Mouse (Mus musculus) testis, adult 2 months (tissue): ENCODE measurements around the gene Gss. TPM values are rescaled to one million over a fixed set of nuclear protein-coding genes. Genes with fewer than 3 reads are reported as not detected.
A peak's percentile ranks its signal among the peaks of the same experiment; 100 is the strongest.

Source experiments
- H3K27ac ChIP-seq: fragments of 200-500 bp; 2 replicates; pipeline ENCODE4 v1.5.1; 2012; ENCODE audit warnings: low read depth, low read length; ENCODE audit not compliant: control insufficient read depth, insufficient read depth
- H3K27me3 ChIP-seq: fragments of 200-500 bp; 2 replicates; pipeline ENCODE4 v1.6.1; 2012; ENCODE audit warnings: mild to moderate bottlenecking, low read length, moderate library complexity; ENCODE audit not compliant: control insufficient read depth, insufficient read depth
- H3K36me3 ChIP-seq: fragments of 200-500 bp; 2 replicates; pipeline ENCODE4 v1.6.1; 2012; ENCODE audit warnings: mild to moderate bottlenecking, low read length; ENCODE audit not compliant: control insufficient read depth, insufficient read depth
- H3K4me1 ChIP-seq: fragments of 200-500 bp; 2 replicates; pipeline ENCODE4 v1.6.1; 2012; ENCODE audit warnings: low read length; ENCODE audit not compliant: control insufficient read depth, insufficient read depth
- H3K4me3 ChIP-seq: fragments of 200-500 bp; 2 replicates; pipeline ENCODE4 v1.5.1; 2012; ENCODE audit warnings: low read depth, mild to moderate bottlenecking, low read length, moderate library complexity, mixed read lengths; ENCODE audit not compliant: control insufficient read depth
- CTCF ChIP-seq: fragments of 200-500 bp; IDR thresholded peaks from 2 replicates; pipeline ENCODE4 v1.5.1; 2012; ENCODE audit warnings: low read depth, mild to moderate bottlenecking, inconsistent platforms, low read length, moderate library complexity; ENCODE audit not compliant: control insufficient read depth, insufficient read depth, insufficient replicate concordance
- POLR2A ChIP-seq: fragments of 200-500 bp; IDR thresholded peaks from 2 replicates; pipeline ENCODE4 v1.6.1; 2012; ENCODE audit warnings: low read depth, mild to moderate bottlenecking, inconsistent platforms, low read length, moderate library complexity; ENCODE audit not compliant: control insufficient read depth
- polyA plus RNA-seq: library from polyadenylated mRNA; depleted of rRNA; stranded (reverse); fragments of >200 nt; gene quantifications from 2 replicates; pipeline ENCODE4 v1.2.3, GENCODE M21; 2012; rRNA removed

Gene Gss
- polyA plus RNA-seq = 4.6 and 5.3 TPM in 2 replicates

DNA sequence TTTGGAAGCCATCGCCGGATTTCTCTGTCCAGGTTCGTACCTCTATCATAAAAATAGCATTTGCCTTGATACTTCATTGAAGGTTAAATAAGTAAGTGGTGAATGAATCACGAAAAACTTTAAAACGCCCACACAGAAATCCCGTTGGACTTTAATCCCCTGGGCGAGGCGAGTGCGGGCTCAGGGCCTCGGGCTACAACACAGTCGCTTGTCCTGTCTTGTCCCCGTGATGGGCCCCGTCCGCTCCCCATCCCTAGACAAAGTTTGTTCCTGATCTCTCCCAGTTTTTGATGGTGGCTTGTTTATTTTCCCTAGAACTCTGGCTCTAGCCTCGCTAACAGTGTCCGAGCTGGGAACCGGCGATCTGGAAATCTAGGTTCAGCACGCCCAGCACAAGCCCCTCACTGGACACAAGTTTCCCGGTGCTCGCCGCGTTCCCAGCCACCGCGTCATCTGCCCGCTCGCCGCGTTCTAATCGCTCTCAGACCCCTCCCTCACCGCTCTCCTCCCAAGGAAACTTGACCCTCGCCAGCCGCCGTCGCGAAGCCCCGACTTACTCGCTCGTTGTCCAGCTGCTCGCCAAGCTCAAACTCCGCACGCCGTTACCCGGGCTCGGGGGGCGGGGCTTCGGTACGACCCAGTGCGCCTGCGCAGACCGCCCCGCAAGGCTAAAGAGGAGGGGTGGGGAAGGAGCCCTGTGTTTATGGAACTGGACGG lies at the start of gene Gss:
Gss (minus strand) TSS at position 674 of the 717 bp plus-strand sequence.
- H3K36me3 ChIP-seq = no peaks in the 10 kb centered on the region
- TF ChIP-seq CTCF (no peak), POLR2A (peak; percentile 54; the same call in 1 of the 2 replicates)
- H3K27me3 ChIP-seq = no peaks in the 10 kb centered on the region

DNA sequence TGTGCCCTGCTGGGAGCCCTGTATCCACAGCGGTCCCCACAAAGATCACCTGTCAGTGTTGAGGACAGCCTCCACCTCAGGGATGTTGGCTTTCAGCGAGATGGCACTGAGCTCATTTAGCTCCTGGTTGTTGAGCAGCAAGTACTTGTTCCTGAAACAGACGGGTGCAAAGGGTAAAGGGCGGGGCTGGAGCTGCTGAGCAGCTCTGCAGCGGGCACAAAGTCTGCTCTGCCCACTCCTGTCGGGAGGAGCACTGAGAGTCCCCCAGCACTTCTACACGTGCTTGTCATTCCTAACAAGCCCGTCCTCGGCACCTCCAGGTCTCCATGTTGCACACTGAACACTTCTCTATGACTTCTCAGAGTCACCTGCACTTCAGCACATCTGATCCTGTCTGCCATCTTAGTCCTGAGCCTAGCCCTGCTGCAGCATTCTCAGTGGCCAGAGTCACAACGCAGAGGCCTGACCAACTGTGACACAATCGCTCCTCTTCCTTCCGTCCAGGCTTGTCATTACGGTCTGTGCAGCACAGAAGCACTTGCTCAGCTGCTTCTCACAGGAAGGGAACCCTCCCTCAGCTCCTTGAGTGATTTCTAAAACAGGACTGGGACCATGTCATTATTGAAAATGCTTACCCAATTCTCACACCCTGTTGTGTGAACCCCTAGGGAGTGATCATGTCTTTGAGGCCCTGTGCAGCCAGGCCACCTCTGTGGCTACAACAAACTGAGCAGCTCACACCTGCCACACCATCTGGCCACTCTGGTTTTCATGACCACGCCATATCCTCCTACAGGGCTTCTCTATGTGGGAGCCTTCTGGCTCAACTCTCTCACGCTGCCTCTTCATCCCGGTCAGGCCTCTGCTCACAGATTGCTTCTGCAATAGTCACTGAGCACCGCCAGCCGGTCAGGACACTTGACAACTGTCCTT lies 49.2 kb upstream of the Gss start:
- Histone ChIP-seq H3K27ac (no peak overlapping the region), H3K4me1 (no peaks in the 10 kb centered on the region), H3K36me3 (peaks cover 4% of the 10 kb centered on the region), H3K27me3 (no peaks in the 10 kb centered on the region), H3K4me3 (no peak overlapping the region)
- TF ChIP-seq POLR2A = no peak
- no peak for TF ChIP-seq CTCF

More for the DNA sequence above, at the start of gene Gss:
- Histone ChIP-seq H3K27ac (peak within 1 kb of the TSS; percentile 82), H3K4me3 (peak within 1 kb of the TSS; percentile 87), H3K4me1 (peaks cover 5% of the 10 kb centered on the region; the same call in 1 of the 2 replicates)

DNA sequence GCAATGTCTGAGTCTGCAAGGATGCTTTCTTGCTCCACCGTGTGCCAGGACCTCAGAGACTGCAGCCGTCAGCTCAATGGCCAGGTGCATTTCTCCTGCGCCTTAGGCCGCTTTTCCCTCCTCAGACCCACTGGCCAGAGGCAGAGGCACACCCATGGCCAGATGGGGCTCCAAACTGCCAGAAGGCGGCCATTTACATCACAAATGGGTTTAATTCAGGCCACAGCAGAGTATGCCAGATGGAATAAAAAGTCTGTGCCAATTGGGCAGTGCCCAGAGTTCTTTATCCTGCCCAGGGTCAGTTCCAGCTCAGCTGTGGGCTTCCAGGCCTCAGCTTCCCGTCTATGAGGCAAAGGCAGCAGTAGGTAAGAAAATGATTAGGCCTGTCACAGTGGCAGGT lies 48.0 kb upstream of the Gss start:
- Histone ChIP-seq H3K27ac (no peak overlapping the region), H3K36me3 (peaks cover 4% of the 10 kb centered on the region), H3K4me3 (no peak overlapping the region), H3K4me1 (no peaks in the 10 kb centered on the region), H3K27me3 (no peaks in the 10 kb centered on the region)
- TF ChIP-seq CTCF (no peak), POLR2A (no peak)

- TF ChIP-seq POLR2A (no peak), CTCF (no peak)
Measured at GRCm38 (mm10) chr2:155637411-155637810, 44.8 kb upstream of the Gss start.

GRCm38 (mm10) chr2:155636881-155637280 lies 44.3 kb upstream of the Gss start:
- Histone ChIP-seq H3K27me3 (no peaks in the 10 kb centered on the region), H3K4me1 (no peaks in the 10 kb centered on the region), H3K36me3 (peaks cover 2% of the 10 kb centered on the region), H3K4me3 (no peak overlapping the region), H3K27ac (no peak overlapping the region)
- TF ChIP-seq CTCF (no peak), POLR2A (no peak)

More at GRCm38 (mm10) chr2:155637411-155637810, 44.8 kb upstream of the Gss start:
- Histone ChIP-seq H3K27me3 (no peaks in the 10 kb centered on the region), H3K27ac (no peak overlapping the region), H3K36me3 (peaks cover 2% of the 10 kb centered on the region), H3K4me1 (no peaks in the 10 kb centered on the region), H3K4me3 (no peak overlapping the region)

DNA sequence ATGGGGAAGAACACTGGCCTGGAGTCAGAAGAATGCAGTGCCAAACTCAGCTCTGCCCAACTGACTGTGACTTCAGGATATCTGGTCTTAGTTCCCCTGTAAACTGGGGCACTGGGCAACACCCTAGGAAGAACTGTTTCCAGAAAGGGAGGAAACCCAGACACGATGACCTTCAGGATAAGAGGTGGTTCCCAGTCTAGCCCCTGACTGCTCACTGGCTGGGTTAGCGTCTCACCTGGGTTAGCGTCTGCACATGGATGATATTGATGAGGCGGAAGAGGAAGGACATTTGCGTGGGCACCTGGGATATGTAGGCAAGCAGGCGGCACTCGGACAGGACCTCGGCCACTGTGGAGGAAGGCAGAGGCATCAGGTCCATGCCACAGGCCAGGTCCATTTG lies 43.4 kb upstream of the Gss start:
- TF ChIP-seq CTCF (no peak), POLR2A (no peak)
- Histone ChIP-seq H3K4me1 (no peaks in the 10 kb centered on the region; the same call in 1 of the 2 replicates), H3K27me3 (no peaks in the 10 kb centered on the region), H3K27ac (no peak overlapping the region), H3K4me3 (no peak overlapping the region), H3K36me3 (peaks cover 2% of the 10 kb centered on the region)

DNA sequence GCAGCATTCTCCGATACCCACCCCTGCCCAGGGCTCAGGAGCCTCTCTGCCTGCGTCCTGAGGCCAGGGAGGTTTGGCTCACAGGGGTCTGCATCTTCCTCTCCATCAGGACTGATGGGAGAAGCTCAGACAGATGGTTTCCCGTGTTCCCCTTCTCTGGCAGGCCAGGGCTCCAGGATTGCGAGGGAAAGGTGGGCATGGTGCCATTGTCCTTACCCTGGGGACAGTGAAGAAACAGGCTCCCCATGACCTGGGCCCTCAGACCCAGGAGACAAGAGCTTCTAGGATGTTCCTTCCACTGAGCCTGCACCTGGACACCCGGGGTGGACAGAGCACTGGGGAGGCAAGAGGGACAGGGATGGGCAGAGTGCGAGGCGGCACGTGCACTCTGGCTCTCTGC lies 42.0 kb upstream of the Gss start:
- peaks cover 2% of the 10 kb centered on the region for H3K36me3 ChIP-seq
- H3K27ac ChIP-seq = no peak overlapping the region
- H3K4me3 ChIP-seq = no peak overlapping the region
- no peak for TF ChIP-seq CTCF
- no peak for TF ChIP-seq POLR2A
- peaks cover 4% of the 10 kb centered on the region for H3K4me1 ChIP-seq
- no peaks in the 10 kb centered on the region for H3K27me3 ChIP-seq

- TF ChIP-seq CTCF (no peak), POLR2A (no peak)
- H3K36me3 ChIP-seq = peaks cover 2% of the 10 kb centered on the region
Measured at GRCm38 (mm10) chr2:155633731-155634130, 41.1 kb upstream of the Gss start.

More at GRCm38 (mm10) chr2:155633731-155634130, 41.1 kb upstream of the Gss start:
- Histone ChIP-seq H3K4me3 (no peak overlapping the region), H3K4me1 (peaks cover 9% of the 10 kb centered on the region), H3K27ac (no peak overlapping the region), H3K27me3 (no peaks in the 10 kb centered on the region)
